Mouse (Mus musculus) gastrocnemius, postnatal 4 days (tissue): ENCODE results near the gene Arhgap32. TPM values are rescaled to one million over a fixed set of nuclear protein-coding genes. Genes with fewer than 3 reads are reported as not detected.
"Not testable (repeated sequence)": the region's sequence is repeated elsewhere in the genome, so short reads cannot be mapped to it uniquely, and the experiment has no call there.

Experiments
- DNase-seq, 2 experiments: peaks; one replicate each; pipeline ENCODE4 v3.0.0; 2021 to 2022; ENCODE audit warnings: low spot score in 2 of 2, mixed read lengths in 2 of 2
- long read RNA-seq, 2 experiments: library from polyadenylated mRNA; stranded (forward); transcript quantifications; one replicate each; pipeline ENCODE4 v2.0.0; 2021
- total RNA-seq, 2 experiments: library from RNA; stranded (reverse); gene quantifications; 2 replicates each; pipeline ENCODE4 v1.2.3; 2021

Gene Arhgap32
- total RNA-seq: 10 to 100 TPM; 41.7 to 45.6 TPM
- long read RNA-seq, experiment 1, partial matches to known transcripts: 2 of 5 reads
- long read RNA-seq, experiment 1, other reads (novel, unspliced or antisense): 3 of 5 reads
- long read RNA-seq, experiment 2, partial matches to known transcripts: 0 of 4 reads
- long read RNA-seq, experiment 2, other reads (novel, unspliced or antisense): 4 of 4 reads

GRCm38 (mm10) chr9:32115786-32116185, at the start of gene Arhgap32:
Gene Arhgap32 (plus strand): TSS chr9:32116136.
- no peak for DNase-seq

DNA sequence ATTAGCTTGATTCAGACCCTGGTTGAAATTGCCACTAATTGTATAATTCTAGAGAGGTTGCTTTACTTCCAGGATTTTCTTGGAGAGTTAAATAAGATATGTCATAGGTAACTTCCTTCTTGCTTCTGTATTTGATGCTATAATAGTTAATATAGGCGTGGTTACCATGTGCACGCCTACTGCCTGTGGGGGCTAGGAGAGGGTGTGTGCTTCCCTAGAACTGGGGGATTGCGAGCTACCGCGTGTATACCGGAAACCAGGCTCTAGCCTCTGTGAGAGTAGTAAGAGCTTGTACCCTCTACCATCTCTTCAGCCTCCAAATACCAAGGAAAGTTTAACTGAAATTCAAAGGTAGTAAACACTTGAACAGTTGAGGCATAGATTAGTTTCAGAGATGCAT, 43.2 kb upstream of the Arhgap32 start:
- no peak for DNase-seq

- DNase-seq: no peak
Observed at GRCm38 (mm10) chr9:32088106-32088776, 27.7 kb upstream of the Arhgap32 start.

DNA sequence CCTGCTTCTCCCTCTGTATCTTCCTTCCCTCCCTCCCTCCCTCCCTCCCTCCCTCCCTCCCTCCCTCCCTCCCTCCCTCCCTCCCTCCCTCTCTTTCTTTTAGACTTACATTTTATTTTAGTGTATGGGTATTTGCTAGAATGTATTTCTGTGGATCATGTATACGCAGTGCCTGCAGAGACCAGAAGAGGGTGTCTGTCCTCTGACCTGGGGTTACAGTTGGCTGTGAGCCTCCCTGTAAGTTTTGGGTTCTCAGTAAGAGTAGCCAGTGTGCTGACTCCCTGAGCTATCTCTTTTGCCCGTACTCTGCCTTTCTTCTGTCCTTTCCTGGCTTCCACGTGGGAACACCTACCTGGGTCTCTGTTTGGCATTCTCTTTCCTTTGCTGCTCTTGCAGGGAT, 27.1 kb upstream of the Arhgap32 start:
- no peak for DNase-seq

GRCm38 (mm10) chr9:32093456-32093855, 22.5 kb upstream of the Arhgap32 start:
- DNase-seq: no peak

- DNase-seq: no peak
Observed at GRCm38 (mm10) chr9:32094351-32095120, 21.4 kb upstream of the Arhgap32 start.

DNA sequence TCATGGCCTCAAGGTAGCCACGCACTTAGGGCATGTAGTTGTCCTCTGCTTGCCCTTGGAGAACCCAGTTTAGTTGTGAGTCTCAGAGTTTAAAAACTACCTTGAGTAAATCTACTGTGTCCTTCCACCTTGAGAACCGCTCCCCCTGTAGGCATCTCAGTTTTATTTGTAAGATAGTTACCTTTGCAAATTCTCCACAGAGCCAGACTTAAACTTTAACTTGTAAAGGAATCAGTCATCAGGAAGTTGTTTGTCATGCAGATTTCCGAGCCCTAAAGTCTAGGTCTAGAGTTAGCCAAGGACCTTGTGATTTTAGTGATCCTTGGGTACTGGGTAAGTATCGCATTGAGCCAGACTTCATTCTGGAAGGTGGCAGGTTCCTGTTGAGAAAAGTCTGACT, 20.4 kb upstream of the Arhgap32 start:
- DNase-seq: no peak

DNA sequence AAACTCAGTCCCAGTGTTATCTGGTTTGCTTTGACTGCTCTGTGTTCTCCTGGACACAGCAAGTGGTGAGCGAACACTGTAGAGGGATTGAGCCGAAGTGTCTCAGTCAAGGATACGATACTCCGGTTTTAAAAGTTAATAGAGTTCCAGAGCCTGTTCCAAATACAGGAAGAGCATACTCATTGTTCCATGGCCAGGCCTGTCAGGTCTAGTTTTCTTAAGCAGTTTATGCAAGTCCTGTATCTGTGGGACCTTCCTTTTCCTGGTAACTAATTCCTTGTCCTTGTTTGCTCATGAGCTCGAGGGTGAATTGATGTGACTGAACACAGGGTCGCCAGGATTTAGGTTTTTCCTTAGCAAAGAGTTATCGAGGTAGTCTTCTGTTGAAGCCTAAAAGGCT, 19.4 kb upstream of the Arhgap32 start:
- no peak for DNase-seq

DNA sequence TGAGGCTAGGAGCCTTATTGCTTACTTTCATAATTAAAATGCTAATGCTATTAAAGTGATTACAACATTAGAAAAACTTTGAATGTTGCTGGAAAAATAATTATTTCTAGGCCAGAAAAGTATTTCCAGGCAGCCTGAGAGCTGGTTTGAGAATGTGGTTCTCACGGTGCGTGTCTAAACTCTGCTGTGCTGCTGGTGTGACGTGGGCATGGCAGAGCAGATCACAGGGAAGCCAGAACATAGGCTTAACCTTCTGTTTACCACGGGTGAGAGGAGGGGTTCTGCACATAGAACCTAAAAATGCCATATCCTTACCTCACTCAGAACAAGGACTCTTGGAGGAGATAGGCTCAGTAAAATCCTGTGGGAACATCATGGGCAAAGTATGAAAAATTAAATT, 18.8 kb upstream of the Arhgap32 start:
- no peak for DNase-seq

GRCm38 (mm10) chr9:32098425-32099155, 17.3 kb upstream of the Arhgap32 start:
- DNase-seq: no peak

- no peak for DNase-seq
Observed at GRCm38 (mm10) chr9:32100561-32100960, 15.4 kb upstream of the Arhgap32 start.

DNA sequence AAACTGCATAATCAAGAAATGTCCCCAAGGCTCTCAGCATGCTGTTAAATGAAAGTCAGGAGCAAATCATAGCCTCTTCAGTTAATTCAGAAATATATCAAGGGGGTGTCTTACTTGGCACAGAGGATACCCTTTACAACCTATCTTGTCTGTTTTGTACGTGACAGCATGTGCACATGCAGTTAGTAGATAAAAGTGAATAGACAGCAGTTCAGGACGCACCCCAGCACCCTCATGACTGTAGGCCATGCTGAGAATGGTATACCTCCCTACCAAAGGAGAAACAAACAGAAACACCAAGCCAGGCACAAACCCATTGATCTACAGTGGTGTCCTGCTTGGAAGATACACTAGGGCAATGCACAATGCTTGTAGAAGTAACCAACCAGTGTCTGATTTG, 14.4 kb upstream of the Arhgap32 start:
- no peak for DNase-seq

DNA sequence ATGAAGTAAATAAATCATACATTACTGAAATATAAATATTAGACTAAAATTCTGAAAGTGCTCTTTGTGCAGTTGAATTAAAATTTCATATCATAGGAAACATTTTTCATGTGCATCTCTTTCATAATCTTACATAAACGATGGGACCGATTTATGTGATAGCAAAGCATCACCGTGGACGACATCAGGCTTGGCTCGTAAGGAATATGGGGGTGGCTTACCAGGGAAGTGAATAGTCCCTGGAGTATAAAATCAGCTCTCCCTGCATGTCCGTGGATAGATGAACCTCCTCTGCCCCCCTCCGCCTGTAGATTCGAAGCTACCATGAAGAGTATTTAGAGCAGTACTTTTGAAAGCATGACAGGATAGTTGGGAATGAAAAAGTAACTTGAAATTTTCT, 11.3 kb upstream of the Arhgap32 start:
- DNase-seq: no peak

GRCm38 (mm10) chr9:32110376-32110775, 5.6 kb upstream of the Arhgap32 start:
- no peak for DNase-seq

GRCm38 (mm10) chr9:32116272-32116671, 336 bp downstream of the Arhgap32 start:
- DNase-seq: no peak

DNA sequence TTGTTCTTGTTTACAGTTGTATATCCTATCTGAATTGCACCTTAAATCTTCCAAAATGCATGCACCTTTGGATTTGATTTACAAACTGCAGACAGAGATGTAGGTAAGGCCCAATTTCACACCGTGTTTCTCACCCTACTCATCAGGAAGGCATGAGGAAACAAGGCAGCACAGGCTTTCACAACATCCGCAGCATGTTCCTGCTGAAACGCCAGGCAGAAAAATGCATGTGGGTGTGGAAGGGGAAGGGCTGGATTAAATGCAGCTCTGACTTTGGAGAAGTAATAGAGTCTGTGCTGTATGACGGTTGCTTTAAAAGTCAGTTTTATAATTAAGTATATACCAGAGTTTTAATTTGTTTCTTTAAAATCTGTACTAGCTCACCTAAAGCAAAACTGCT, 1.9 kb downstream of the Arhgap32 start:
- DNase-seq: no peak

DNA sequence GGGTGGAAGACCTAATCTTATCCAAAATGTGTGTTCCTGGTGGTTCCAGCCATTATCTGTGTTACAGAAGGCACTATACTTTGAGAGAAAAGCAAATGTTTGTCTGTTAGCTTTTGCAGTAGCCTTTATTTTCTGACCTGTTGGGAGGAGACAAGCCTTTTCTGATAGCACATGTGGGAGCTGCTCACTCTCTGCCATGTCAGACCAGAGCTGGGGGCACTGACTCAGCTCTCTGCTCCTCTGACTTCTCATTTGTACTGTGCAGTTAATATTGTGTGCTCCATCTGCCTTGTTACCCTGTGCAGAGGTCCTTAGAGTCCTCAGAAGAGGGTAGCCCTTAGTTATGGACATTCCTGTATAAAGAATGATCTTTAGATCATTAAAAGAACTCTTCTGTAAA, 2.5 kb downstream of the Arhgap32 start:
- no peak for DNase-seq

DNA sequence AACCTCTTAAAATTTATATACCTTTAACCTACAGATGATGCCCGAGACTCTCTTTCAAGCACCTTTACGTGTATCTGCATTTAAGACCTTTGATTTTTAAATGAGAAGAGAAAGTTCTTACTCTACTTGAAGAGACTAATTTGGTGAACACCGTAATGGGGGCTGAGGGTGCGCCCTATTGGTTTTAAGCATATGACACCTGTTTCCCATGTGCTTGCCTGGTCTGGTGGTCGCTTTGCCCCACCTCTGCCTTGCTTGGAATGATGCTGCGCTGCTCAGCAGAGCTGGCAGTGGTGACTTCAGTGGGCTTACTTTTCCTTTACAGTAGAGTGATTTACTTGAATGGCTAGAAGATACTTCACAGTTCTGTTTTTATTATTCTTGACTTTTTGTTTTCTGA, 3.6 kb downstream of the Arhgap32 start:
- no peak for DNase-seq

GRCm38 (mm10) chr9:32120162-32120561, 4.2 kb downstream of the Arhgap32 start:
- DNase-seq: no peak

DNA sequence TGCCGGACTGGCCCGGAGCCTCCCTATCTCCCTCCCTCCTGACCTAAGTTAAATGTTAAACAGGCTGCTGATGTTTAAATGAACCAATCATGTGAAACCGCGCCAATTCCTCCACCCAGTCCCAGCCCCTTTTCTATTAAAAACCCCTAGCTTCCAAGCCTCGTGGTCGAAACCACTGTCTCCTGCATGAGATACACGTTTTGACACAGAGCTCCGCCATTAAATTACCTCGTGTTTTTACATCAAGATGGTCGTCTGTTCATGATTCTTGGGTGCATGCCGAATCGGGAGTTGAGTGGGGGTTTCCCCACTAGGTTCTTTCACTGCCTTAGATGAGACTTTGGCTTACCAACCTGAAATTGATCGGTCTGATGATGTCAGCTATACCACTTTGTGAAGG, 5.3 kb downstream of the Arhgap32 start:
- DNase-seq: not testable (repeated sequence)

DNA sequence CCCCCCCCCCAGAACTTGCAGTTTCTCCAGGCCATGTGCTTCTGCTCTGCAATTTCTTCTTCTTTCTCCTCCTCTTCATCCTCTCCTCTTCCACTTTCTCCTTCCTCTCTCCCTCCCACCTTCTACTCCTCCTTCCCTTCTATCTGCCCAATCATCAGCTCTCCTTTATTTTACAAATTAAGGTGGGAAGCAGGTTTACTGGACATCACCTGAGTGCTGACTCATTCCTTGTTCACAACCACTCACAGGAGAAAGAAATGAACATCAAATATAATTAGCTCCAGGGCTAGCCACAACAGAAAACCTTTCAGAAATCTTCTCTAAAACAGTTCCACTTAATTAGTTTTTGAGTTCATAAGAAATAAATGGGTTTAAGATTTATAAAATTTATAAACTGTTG, 20.3 kb downstream of the Arhgap32 start:
- no peak for DNase-seq
